Mouse (Mus musculus): ENCODE data around the gene Zfp617.

- TF ChIP-seq CTCF (conservative IDR thresholded peaks at IDR 0.05; ENCODE audit: low read length) (no peak), NANOG (IDR thresholded peaks at IDR 0.05; ENCODE audit: borderline replicate concordance, low read length) (no peak)
Observed at GRCm38 (mm10) chr8:71940293-71941208, 32.1 kb downstream of the Zfp617 start.

Measured in E14TG2a.4 (cell line).